Mouse (Mus musculus) left cerebral cortex, postnatal 4 days (tissue): ENCODE measurements around the gene Xylt2. TPM values are rescaled to one million over a fixed set of nuclear protein-coding genes. Genes with fewer than 3 reads are reported as not detected.

Experiments used
- DNase-seq: peaks from one replicate; pipeline ENCODE4 v3.0.0-alpha.2; 2022
- intact Hi-C: fragments of 180-260 bp; cut with DNase I; formaldehyde crosslinking; loops from one replicate; pipeline ENCODE4 v1.15.1; 2025
- total RNA-seq, 2 experiments: library from RNA; stranded (reverse); gene quantifications; 2 replicates each; pipeline ENCODE4 v1.2.3; 2021

The Xylt2 gene
- total RNA-seq, 2 experiments from 2014 or later: 16.2 to 18.7 TPM

- intact Hi-C loops: loop anchor here (10.0 kb wide), 1 partner anchor 547 kb away; no protein-coding TSS in a partner anchor
- no peak for DNase-seq
These were observed 59.7 kb downstream of the Xylt2 start for GRCm38 (mm10) chr11:94617646-94618045.

GRCm38 (mm10) chr11:94615494-94615893, 61.8 kb downstream of the Xylt2 start:
- no peak for DNase-seq
- intact Hi-C loops: loop anchor here (10.0 kb wide), 1 partner anchor 549 kb away; no protein-coding TSS in a partner anchor

- no peak for DNase-seq
- intact Hi-C loops: loop anchor here (10.0 kb wide), 1 partner anchor 550 kb away; no protein-coding TSS in a partner anchor
These were observed 62.7 kb downstream of the Xylt2 start for GRCm38 (mm10) chr11:94614603-94615002.

Other genes with a start within 250 kb of the Xylt2 start
- gene Cacna1g, start 203.3 kb downstream of the Xylt2 start, total RNA-seq: 100 to 1,000 TPM; 180 to 184 TPM
- gene Spata20, start 191.3 kb downstream of the Xylt2 start, total RNA-seq: 1 to 10 TPM; 2.0 to 2.4 TPM
- gene Epn3, start 177.5 kb downstream of the Xylt2 start, total RNA-seq: 1 to 10 TPM; 1.3 to 1.5 TPM
- 1 to 10 TPM in 1 of 2 experiments, under 1 TPM in 1; 0.82 to 2.2 TPM for gene Mycbpap, start 155.8 kb downstream of the Xylt2 start, total RNA-seq
- 10 to 100 TPM; 17.3 to 19.5 TPM for gene Rsad1, start 128.3 kb downstream of the Xylt2 start, total RNA-seq
- gene Chad, start 112.5 kb downstream of the Xylt2 start, total RNA-seq: under 1 TPM in 1 of 2 experiments, not detected in 1; 0.22 TPM
- 10 to 100 TPM in 1 of 2 experiments, 1 to 10 TPM in 1; 9.1 to 10.3 TPM for gene Acsf2, start 75.6 kb downstream of the Xylt2 start, total RNA-seq
- 100 to 1,000 TPM; 112 to 115 TPM for gene Lrrc59, start 47.7 kb downstream of the Xylt2 start, total RNA-seq
- gene Mrpl27, start 23.7 kb downstream of the Xylt2 start, total RNA-seq: 10 to 100 TPM; 52.5 to 52.6 TPM
- gene Eme1, start 23.6 kb downstream of the Xylt2 start, total RNA-seq: 1 to 10 TPM; 1.3 to 1.6 TPM
- not detected for gene Gm11541, start 27.0 kb upstream of the Xylt2 start, total RNA-seq
- gene Cdc34b, start 64.3 kb upstream of the Xylt2 start, total RNA-seq: not detected
- gene Tmem92, start 105.2 kb upstream of the Xylt2 start, total RNA-seq: under 1 TPM in 1 of 2 experiments, not detected in 1; 0.30 TPM